Mouse (Mus musculus) forebrain, embryonic 11.5 days (tissue): ENCODE measurements around the gene Fmnl2. TPM values are rescaled to one million over a fixed set of nuclear protein-coding genes. Genes with fewer than 3 reads are reported as not detected.

ENCODE experiments used
- ATAC-seq: fragments of 200-750 bp; cut with Nextera tagmentation; replicated peaks from 2 replicates; pipeline ENCODE4 v1.8.0; 2017; ENCODE audit warnings: moderate TSS enrichment; ENCODE audit not compliant: low FRiP score
- DNase-seq: peaks from one replicate; pipeline ENCODE4 v3.0.0-alpha.2; 2017; ENCODE audit warnings: low spot score
- H3K27ac ChIP-seq: fragments of 300-500 bp; sonication (generic); 2 replicates; pipeline ENCODE4 v1.5.1; 2014; ENCODE audit warnings: low read depth, low read length
- H3K27me3 ChIP-seq: fragments of 300-500 bp; sonication (generic); 2 replicates; pipeline ENCODE4 v1.6.1; 2014; ENCODE audit warnings: mild to moderate bottlenecking, low read length, mixed read lengths; ENCODE audit not compliant: control insufficient read depth, insufficient read depth
- H3K36me3 ChIP-seq: fragments of 300-500 bp; sonication (generic); 2 replicates; pipeline ENCODE4 v1.6.1; 2014; ENCODE audit warnings: mild to moderate bottlenecking, low read length, moderate library complexity, mixed read lengths; ENCODE audit not compliant: control insufficient read depth, insufficient read depth
- H3K4me1 ChIP-seq: fragments of 300-500 bp; sonication (generic); replicated peaks from 2 replicates; pipeline ENCODE4 v1.6.1; 2014; ENCODE audit warnings: low read length, mixed read lengths; ENCODE audit not compliant: control insufficient read depth, insufficient read depth
- H3K4me2 ChIP-seq: fragments of 300-500 bp; sonication (generic); 2 replicates; pipeline ENCODE4 v1.6.1; 2014; ENCODE audit warnings: low read depth, mild to moderate bottlenecking, low read length, moderate library complexity, mixed read lengths; ENCODE audit not compliant: severe bottlenecking
- H3K4me3 ChIP-seq: fragments of 300-500 bp; sonication (generic); 2 replicates; pipeline ENCODE4 v1.5.1; 2014; ENCODE audit warnings: low read depth, low read length
- H3K9ac ChIP-seq: fragments of 300-500 bp; sonication (generic); 2 replicates; pipeline ENCODE4 v1.6.1; 2014; ENCODE audit warnings: low read length
- H3K9me3 ChIP-seq: fragments of 300-500 bp; sonication (generic); 2 replicates; pipeline ENCODE4 v1.6.1; 2016; ENCODE audit warnings: low read length, mixed read lengths; ENCODE audit not compliant: control insufficient read depth
- WGBS: fragments of 180-500 bp; shearing (Covaris S2); extraction: QIAGEN DNeasy Blood & Tissue Kit; methylation state at CpG from one replicate; pipeline ENCODE4 v1.1.7; 2014; 5-methylcytosine and 5-hydroxymethylcytosine counted together
- polyA plus RNA-seq: library from polyadenylated mRNA; unstranded; fragments of >200 nt; fragmentation: Nextera tagmentation; extraction: Ambion mirVana; gene quantifications from 2 replicates; pipeline ENCODE4 v1.2.1, GENCODE M21; 2014

The Fmnl2 gene
- polyA plus RNA-seq, 1 experiment from 2014 or later: 10.4 TPM

GRCm38 (mm10) chr2:52835726-52836125 is 21.9 kb upstream of the Fmnl2 start:
- no peak for ATAC-seq

DNA sequence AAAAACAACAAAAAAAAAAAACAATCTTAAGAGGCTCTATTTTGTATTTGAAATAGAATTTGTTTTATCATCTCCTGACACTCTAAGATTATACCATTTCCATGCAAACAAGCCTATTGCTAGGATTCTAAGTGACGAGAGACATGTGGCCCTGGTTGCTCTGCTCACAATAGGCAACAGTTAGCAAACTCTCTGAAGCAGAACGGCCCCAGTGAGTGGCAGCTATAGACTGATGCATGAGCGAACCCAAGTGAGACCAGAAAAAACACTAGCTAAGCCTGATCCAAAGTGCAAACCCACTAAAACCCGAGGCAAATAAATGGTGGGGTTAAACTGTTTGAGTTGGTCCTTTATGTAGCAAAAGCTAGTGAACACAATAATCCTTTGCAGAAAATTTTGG is 18.6 kb upstream of the Fmnl2 start:
- DNase-seq (no peak), ATAC-seq (no peak)

More at GRCm38 (mm10) chr2:52835726-52836125, 21.9 kb upstream of the Fmnl2 start:
- Histone ChIP-seq H3K27ac (no peak overlapping the region), H3K4me3 (no peak overlapping the region), H3K9me3 (no peaks in the 10 kb centered on the region), H3K27me3 (no peaks in the 10 kb centered on the region), H3K4me1 (no peaks in the 10 kb centered on the region), H3K36me3 (no peaks in the 10 kb centered on the region), H3K9ac (no peak overlapping the region), H3K4me2 (no peak overlapping the region)
- 80% methylated on average over 3 of the region's 3 CpGs for WGBS
- DNase-seq: no peak

GRCm38 (mm10) chr2:52839868-52840267 is 17.8 kb upstream of the Fmnl2 start:
- Histone ChIP-seq H3K4me2 (no peak overlapping the region), H3K27me3 (no peaks in the 10 kb centered on the region), H3K9ac (no peak overlapping the region), H3K27ac (no peak overlapping the region), H3K4me3 (no peak overlapping the region), H3K36me3 (no peaks in the 10 kb centered on the region), H3K4me1 (no peaks in the 10 kb centered on the region), H3K9me3 (no peaks in the 10 kb centered on the region)
- DNase-seq (no peak), ATAC-seq (no peak)
- 86% methylated on average over 3 of the region's 3 CpGs for WGBS

More for the DNA sequence above, 18.6 kb upstream of the Fmnl2 start:
- no peaks in the 10 kb centered on the region for H3K27me3 ChIP-seq
- H3K36me3 ChIP-seq: no peaks in the 10 kb centered on the region
- H3K4me1 ChIP-seq: no peaks in the 10 kb centered on the region
- no peak overlapping the region for H3K9ac ChIP-seq
- no peaks in the 10 kb centered on the region for H3K9me3 ChIP-seq
- 52% methylated on average over 4 of the region's 4 CpGs for WGBS
- no peak overlapping the region for H3K27ac ChIP-seq
- no peak overlapping the region for H3K4me2 ChIP-seq
- no peak overlapping the region for H3K4me3 ChIP-seq

GRCm38 (mm10) chr2:52843861-52844260 is 13.8 kb upstream of the Fmnl2 start:
- Histone ChIP-seq H3K27me3 (no peaks in the 10 kb centered on the region), H3K36me3 (no peaks in the 10 kb centered on the region), H3K9me3 (no peaks in the 10 kb centered on the region), H3K4me3 (no peak overlapping the region), H3K27ac (no peak overlapping the region), H3K4me2 (no peak overlapping the region), H3K9ac (no peak overlapping the region), H3K4me1 (no peaks in the 10 kb centered on the region)
- WGBS: 87% methylated on average over 2 of the region's 2 CpGs
- DNase-seq (no peak), ATAC-seq (no peak)

DNA sequence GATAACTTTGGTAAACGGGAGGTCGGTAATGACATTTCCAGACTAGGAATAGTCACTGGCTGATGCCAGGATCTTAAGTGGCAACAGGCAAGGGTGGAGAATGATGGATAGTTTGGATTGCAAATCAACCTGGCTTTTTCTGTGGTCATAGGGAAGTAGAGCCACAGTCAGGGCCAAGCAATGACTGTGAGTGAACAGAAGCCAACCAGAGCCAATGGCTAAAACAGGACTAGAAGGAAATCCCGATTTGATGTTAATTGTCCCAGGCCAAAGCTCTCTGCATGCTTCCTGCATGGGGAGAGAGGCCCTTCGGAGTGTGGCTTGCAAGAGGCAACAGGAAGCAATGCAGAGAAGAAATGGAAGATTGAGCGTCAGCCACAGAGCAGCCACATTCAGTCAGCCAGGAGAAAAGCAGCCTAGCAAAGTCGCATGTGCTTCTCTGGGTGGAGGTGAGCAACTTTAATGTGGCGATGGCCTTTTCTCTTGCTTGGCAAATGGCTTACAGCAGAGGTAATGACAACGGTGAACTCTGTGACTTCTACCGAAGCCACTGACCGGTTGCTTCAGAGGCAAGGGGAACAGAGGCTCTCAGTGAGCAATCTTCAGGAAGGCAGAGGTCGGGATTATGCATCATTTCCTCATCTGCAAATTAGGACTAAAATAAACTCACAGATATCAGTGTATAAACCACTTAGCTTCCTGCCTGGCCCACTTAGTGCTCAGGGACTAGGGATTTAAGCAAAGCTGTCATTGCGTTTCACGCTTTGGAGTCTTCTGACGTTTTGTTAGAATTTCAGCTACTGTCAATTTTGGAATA is 12.5 kb upstream of the Fmnl2 start:
- no peak overlapping the region for H3K4me2 ChIP-seq
- no peaks in the 10 kb centered on the region for H3K9me3 ChIP-seq
- H3K4me1 ChIP-seq: no peaks in the 10 kb centered on the region
- no peaks in the 10 kb centered on the region for H3K36me3 ChIP-seq
- H3K27me3 ChIP-seq: no peaks in the 10 kb centered on the region
- no peak overlapping the region for H3K4me3 ChIP-seq
- ATAC-seq (no peak), DNase-seq (no peak)
- WGBS: 77% methylated on average over 14 of the region's 14 CpGs
- no peak overlapping the region for H3K9ac ChIP-seq
- H3K27ac ChIP-seq: no peak overlapping the region

DNA sequence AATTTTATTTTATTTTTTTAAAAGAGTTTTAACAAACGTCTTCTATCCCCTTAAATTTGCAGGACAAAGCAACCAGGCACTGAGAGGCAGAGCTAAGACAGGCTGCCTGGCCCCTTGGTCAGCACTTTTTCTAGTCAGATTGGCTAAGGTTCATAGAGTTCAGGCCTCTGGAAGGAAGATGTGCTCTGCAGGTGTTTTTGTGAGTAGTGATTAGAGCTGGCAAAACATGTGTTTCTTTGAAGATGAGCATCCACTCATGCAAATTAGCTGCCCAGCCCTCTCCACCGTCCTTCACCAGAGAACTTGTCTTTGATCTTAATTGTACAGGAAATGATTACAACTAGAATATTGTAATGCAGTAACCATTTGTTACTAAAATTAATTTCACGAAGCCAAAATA is 11.2 kb upstream of the Fmnl2 start:
- H3K27ac ChIP-seq: no peak overlapping the region
- no peak for ATAC-seq
- H3K9me3 ChIP-seq: no peaks in the 10 kb centered on the region
- WGBS: 52% methylated on average over 3 of the region's 3 CpGs
- no peak overlapping the region for H3K9ac ChIP-seq
- H3K36me3 ChIP-seq: no peaks in the 10 kb centered on the region
- no peak overlapping the region for H3K4me2 ChIP-seq
- H3K27me3 ChIP-seq: no peaks in the 10 kb centered on the region
- no peak for DNase-seq
- H3K4me1 ChIP-seq: no peaks in the 10 kb centered on the region
- no peak overlapping the region for H3K4me3 ChIP-seq

GRCm38 (mm10) chr2:52849092-52849491 is 8.6 kb upstream of the Fmnl2 start:
- ATAC-seq: no peak
- Histone ChIP-seq H3K9me3 (no peaks in the 10 kb centered on the region), H3K27ac (no peak overlapping the region), H3K4me1 (no peaks in the 10 kb centered on the region), H3K4me3 (no peak overlapping the region), H3K4me2 (no peak overlapping the region), H3K36me3 (no peaks in the 10 kb centered on the region), H3K27me3 (no peaks in the 10 kb centered on the region), H3K9ac (no peak overlapping the region)
- no peak for DNase-seq
- WGBS: 85% methylated on average over 3 of the region's 3 CpGs

GRCm38 (mm10) chr2:52858529-52859465 is 1.1 kb downstream of the Fmnl2 start:
- ATAC-seq (no peak; the same call in none of the 2 replicates), DNase-seq (peak; percentile 82)
- peak overlapping the region; percentile 76 for H3K4me3 ChIP-seq
- under 1% methylated on average over 46 of the region's 46 CpGs for WGBS
- H3K9ac ChIP-seq: peak overlapping the region; percentile 87
- H3K9me3 ChIP-seq: no peaks in the 10 kb centered on the region
- peak overlapping the region; percentile 68 for H3K27ac ChIP-seq
- no peaks in the 10 kb centered on the region for H3K36me3 ChIP-seq
- H3K4me1 ChIP-seq: peaks cover 15% of the 10 kb centered on the region; the same call in 1 of the 2 replicates
- H3K4me2 ChIP-seq: peak overlapping the region; percentile 51
- no peaks in the 10 kb centered on the region for H3K27me3 ChIP-seq
